Mouse (Mus musculus) megakaryocyte, adult 5-6 weeks (primary cell): ENCODE data around the gene Cpxm1. TPM values are rescaled to one million over a fixed set of nuclear protein-coding genes. Genes with fewer than 3 reads are reported as not detected.

Experiments used
- ATAC-seq: 2 replicates; pipeline ENCODE4 v1.8.0; 2016; ENCODE audit warnings: mild to moderate bottlenecking, inconsistent platforms; ENCODE audit not compliant: poor library complexity, severe bottlenecking
- total RNA-seq, 2 experiments: library from RNA; stranded (forward) in 1 of 2; stranded (reverse) in 1 of 2; fragments of 153-499, 151-499 nt in 1 of 2; fragments of 221-1000, 200-1000 nt in 1 of 2; gene quantifications; 2 replicates each; pipeline versions ENCODE4 v1.2.3 to v1.2.4; 2015 to 2017

The Cpxm1 gene
- total RNA-seq, 2 experiments from 2014 or later, result 0.18 to 0.37 TPM

GRCm38 (mm10) chr2:130341220-130341580 is 56.2 kb downstream of the Cpxm1 start:
- no peak for ATAC-seq

Other genes starting within 250 kb of the Cpxm1 start
- gene Snrpb, start 218.2 kb downstream of the Cpxm1 start, total RNA-seq (2015), result 226 and 247 TPM in 2 replicates
- 154 and 191 TPM in 2 replicates for gene Snrpb, start 218.2 kb downstream of the Cpxm1 start, total RNA-seq (2017)
- gene Tmc2, start 202.4 kb downstream of the Cpxm1 start, total RNA-seq (2015), result not detected in 2 replicates
- not detected in 2 replicates for gene Tmc2, start 202.4 kb downstream of the Cpxm1 start, total RNA-seq (2017)
- 104 and 111 TPM in 2 replicates for gene Nop56, start 123.1 kb downstream of the Cpxm1 start, total RNA-seq (2015)
- gene Nop56, start 123.1 kb downstream of the Cpxm1 start, total RNA-seq (2017), result 138 and 139 TPM in 2 replicates
- gene Idh3b, start 113.0 kb downstream of the Cpxm1 start, total RNA-seq (2015), result 132 and 136 TPM in 2 replicates
- 85.6 and 92.9 TPM in 2 replicates for gene Idh3b, start 113.0 kb downstream of the Cpxm1 start, total RNA-seq (2017)
- gene Ebf4, start 102.4 kb downstream of the Cpxm1 start, total RNA-seq (2015), result not detected in 2 replicates
- gene Ebf4, start 102.4 kb downstream of the Cpxm1 start, total RNA-seq (2017), result not detected in 2 replicates
- not detected in 2 replicates for gene Gm28372, start 7.7 kb upstream of the Cpxm1 start, total RNA-seq (2015)
- gene Gm28372, start 7.7 kb upstream of the Cpxm1 start, total RNA-seq (2017), result not detected in 2 replicates
- not detected in 2 replicates for gene 1700020A23Rik, start 7.7 kb upstream of the Cpxm1 start, total RNA-seq (2015)
- gene 1700020A23Rik, start 7.7 kb upstream of the Cpxm1 start, total RNA-seq (2017), result not detected in 2 replicates
- gene Tmem239, start 8.9 kb upstream of the Cpxm1 start, total RNA-seq (2015), result not detected in 2 replicates
- not detected in 2 replicates for gene Tmem239, start 8.9 kb upstream of the Cpxm1 start, total RNA-seq (2017)
- gene Vps16, start 26.8 kb upstream of the Cpxm1 start, total RNA-seq (2015), result 74.6 and 102 TPM in 2 replicates
- 96.7 and 99.6 TPM in 2 replicates for gene Vps16, start 26.8 kb upstream of the Cpxm1 start, total RNA-seq (2017)
- 6.1 and 6.7 TPM in 2 replicates for gene Pced1a, start 27.1 kb upstream of the Cpxm1 start, total RNA-seq (2015)
- 12.2 and 14.1 TPM in 2 replicates for gene Pced1a, start 27.1 kb upstream of the Cpxm1 start, total RNA-seq (2017)
- 59.3 and 60.3 TPM in 2 replicates for gene Ptpra, start 52.7 kb upstream of the Cpxm1 start, total RNA-seq (2015)
- gene Ptpra, start 52.7 kb upstream of the Cpxm1 start, total RNA-seq (2017), result 163 and 173 TPM in 2 replicates
- gene Mrps26, start 166.2 kb upstream of the Cpxm1 start, total RNA-seq (2015), result 39.5 and 42.2 TPM in 2 replicates
- 34.3 and 35.4 TPM in 2 replicates for gene Mrps26, start 166.2 kb upstream of the Cpxm1 start, total RNA-seq (2017)
- gene Oxt, start 178.6 kb upstream of the Cpxm1 start, total RNA-seq (2015), result not detected in 2 replicates
- gene Oxt, start 178.6 kb upstream of the Cpxm1 start, total RNA-seq (2017), result not detected in 2 replicates
- not detected in 2 replicates for gene Avp, start 185.0 kb upstream of the Cpxm1 start, total RNA-seq (2015)
- gene Avp, start 185.0 kb upstream of the Cpxm1 start, total RNA-seq (2017), result not detected in 2 replicates
- gene Fastkd5, start 232.5 kb upstream of the Cpxm1 start, total RNA-seq (2015), result 11.0 and 12.4 TPM in 2 replicates
- 11.9 and 12.4 TPM in 2 replicates for gene Fastkd5, start 232.5 kb upstream of the Cpxm1 start, total RNA-seq (2017)
- gene Ubox5, start 232.5 kb upstream of the Cpxm1 start, total RNA-seq (2015), result 3.7 and 4.1 TPM in 2 replicates
- gene Ubox5, start 232.5 kb upstream of the Cpxm1 start, total RNA-seq (2017), result 4.4 and 10.2 TPM in 2 replicates
- 0.25 and 0.65 TPM in 2 replicates for gene Lzts3, start 245.2 kb upstream of the Cpxm1 start, total RNA-seq (2015)
- 0.24 and 0.37 TPM in 2 replicates for gene Lzts3, start 245.2 kb upstream of the Cpxm1 start, total RNA-seq (2017)